Mouse (Mus musculus): ENCODE measurements at regions not wholly inside any gene's neighbourhood (a gene's known extent, or its start where the extent isn't known, plus 50 kb on each side); places are given as distances from the start of the nearest gene placed in this dataset.
"Not testable (repeated sequence)": the region's sequence is repeated elsewhere in the genome, so short reads cannot be mapped to it uniquely, and the experiment has no call there.

DNA sequence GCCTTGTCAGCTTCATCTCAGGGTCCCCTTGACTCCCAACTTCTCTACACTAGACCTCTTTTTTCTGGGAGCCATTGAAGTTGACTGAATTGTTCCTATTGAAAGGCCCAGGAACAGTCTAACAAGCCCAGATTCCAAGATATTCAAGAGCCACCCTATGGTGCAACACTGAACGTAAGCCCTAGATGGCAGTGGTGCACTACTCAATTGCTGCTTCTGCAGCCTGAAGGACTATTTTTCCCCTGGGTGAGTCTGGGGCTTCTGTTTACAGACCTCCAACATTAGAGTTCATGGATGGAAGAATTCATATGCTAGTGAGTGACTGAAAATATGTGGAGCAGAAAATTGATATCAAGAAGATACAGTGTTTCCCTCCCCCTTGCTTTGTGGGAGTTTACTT lies 306.4 kb upstream of the 5730507C01Rik start:
- H3K4me3 ChIP-seq (ENCODE audit: low read depth, low read length), result not testable (repeated sequence)

GRCm38 (mm10) chr12:18216432-18216926 lies 297.8 kb upstream of the 5730507C01Rik start:
- not testable (repeated sequence) for H3K27ac ChIP-seq (replicated peaks; ENCODE audit: low read depth, low read length); H3K4me3 ChIP-seq (ENCODE audit: low read depth, low read length); H3K9ac ChIP-seq (ENCODE audit: low read depth, low read length); H3K4me2 ChIP-seq (ENCODE audit: low read depth, low read length); H3K36me3 ChIP-seq (ENCODE audit: control insufficient read depth, insufficient read depth, low read length); DNase-seq (ENCODE audit: low spot score); ATAC-seq (ENCODE audit: low read depth); H3K4me1 ChIP-seq (ENCODE audit: control insufficient read depth, insufficient read depth, low read length); H3K27me3 ChIP-seq (replicated peaks; ENCODE audit: control insufficient read depth, insufficient read depth, low read length)
- peaks cover 22% of the 10 kb centered on the region for H3K9me3 ChIP-seq (ENCODE audit: control insufficient read depth, low read length)
- 90% methylated on average over 16 of the region's 16 CpGs for WGBS

More for the DNA sequence above, 306.4 kb upstream of the 5730507C01Rik start:
- not testable (repeated sequence) for H3K36me3 ChIP-seq (ENCODE audit: control insufficient read depth, insufficient read depth, low read length); H3K27ac ChIP-seq (replicated peaks; ENCODE audit: low read depth, low read length); ATAC-seq (ENCODE audit: low read depth); DNase-seq (ENCODE audit: low spot score); H3K9me3 ChIP-seq (ENCODE audit: control insufficient read depth, low read length); H3K9ac ChIP-seq (ENCODE audit: low read depth, low read length); H3K4me1 ChIP-seq (ENCODE audit: control insufficient read depth, insufficient read depth, low read length); H3K4me2 ChIP-seq (ENCODE audit: low read depth, low read length); H3K27me3 ChIP-seq (replicated peaks; ENCODE audit: control insufficient read depth, insufficient read depth, low read length)
- WGBS, result 100% methylated on average over 1 of the region's 1 CpGs

DNA sequence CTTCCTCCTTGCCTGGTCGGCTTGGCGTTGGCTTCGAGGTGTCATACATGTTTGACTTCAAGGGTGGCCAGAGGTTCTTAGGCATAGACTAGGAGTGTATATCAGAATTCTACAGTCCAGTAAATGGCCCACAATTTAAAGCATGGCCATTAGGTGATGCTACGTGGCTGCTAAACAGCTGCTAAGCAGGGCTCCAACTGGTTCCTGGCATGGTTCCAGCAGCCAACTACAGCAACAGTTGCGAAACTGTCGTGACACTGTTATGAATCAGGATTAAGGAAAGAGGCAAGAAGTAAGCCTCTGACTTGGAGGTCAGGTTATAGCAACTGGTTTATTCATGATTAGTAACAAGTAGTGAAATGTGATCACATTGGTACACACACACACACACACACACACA lies 289.8 kb upstream of the 5730507C01Rik start:
- Histone ChIP-seq H3K36me3 (ENCODE audit: control insufficient read depth, insufficient read depth, low read length) (no peaks in the 10 kb centered on the region), H3K4me2 (ENCODE audit: low read depth, low read length) (no peak overlapping the region), H3K9ac (ENCODE audit: low read depth, low read length) (no peak overlapping the region), H3K4me1 (ENCODE audit: control insufficient read depth, insufficient read depth, low read length) (no peaks in the 10 kb centered on the region), H3K9me3 (ENCODE audit: control insufficient read depth, low read length) (peaks cover 41% of the 10 kb centered on the region), H3K27ac (replicated peaks; ENCODE audit: low read depth, low read length) (no peak overlapping the region), H3K4me3 (ENCODE audit: low read depth, low read length) (no peak overlapping the region), H3K27me3 (replicated peaks; ENCODE audit: control insufficient read depth, insufficient read depth, low read length) (no peaks in the 10 kb centered on the region)
- 79% methylated on average over 6 of the region's 6 CpGs for WGBS
- no peak for DNase-seq (ENCODE audit: low spot score)
- ATAC-seq (ENCODE audit: low read depth), result no peak

DNA sequence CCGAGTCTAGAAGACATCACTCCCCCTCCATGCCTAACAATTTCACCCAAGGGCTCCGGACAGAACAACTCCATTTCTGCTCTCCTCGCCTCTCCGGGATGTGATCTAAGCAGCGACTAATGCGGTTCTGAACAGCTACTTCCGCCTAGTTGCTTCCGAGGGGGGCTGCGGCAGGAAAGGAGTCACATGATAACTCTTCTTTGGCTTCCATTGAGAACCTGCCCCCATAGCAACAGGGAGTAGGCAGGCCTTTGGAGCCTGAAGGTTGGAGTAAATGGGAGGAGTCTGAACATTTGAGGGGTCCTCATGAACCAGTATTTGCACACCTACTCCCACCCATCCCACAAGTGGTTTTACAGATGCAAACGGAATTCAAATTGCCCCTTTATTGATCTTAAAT lies 287.6 kb upstream of the 5730507C01Rik start:
- Histone ChIP-seq H3K27ac (replicated peaks; ENCODE audit: low read depth, low read length) (no peak overlapping the region), H3K4me2 (ENCODE audit: low read depth, low read length) (no peak overlapping the region), H3K4me3 (ENCODE audit: low read depth, low read length) (no peak overlapping the region), H3K36me3 (ENCODE audit: control insufficient read depth, insufficient read depth, low read length) (no peaks in the 10 kb centered on the region), H3K9ac (ENCODE audit: low read depth, low read length) (no peak overlapping the region), H3K27me3 (replicated peaks; ENCODE audit: control insufficient read depth, insufficient read depth, low read length) (no peaks in the 10 kb centered on the region), H3K4me1 (ENCODE audit: control insufficient read depth, insufficient read depth, low read length) (no peaks in the 10 kb centered on the region), H3K9me3 (ENCODE audit: control insufficient read depth, low read length) (peaks cover 59% of the 10 kb centered on the region)
- ATAC-seq (ENCODE audit: low read depth) (no peak), DNase-seq (ENCODE audit: low spot score) (no peak)
- 82% methylated on average over 10 of the region's 10 CpGs for WGBS

- H3K27ac ChIP-seq (replicated peaks; ENCODE audit: low read depth, low read length); H3K4me2 ChIP-seq (ENCODE audit: low read depth, low read length); DNase-seq (ENCODE audit: low spot score); H3K27me3 ChIP-seq (replicated peaks; ENCODE audit: control insufficient read depth, insufficient read depth, low read length); H3K4me1 ChIP-seq (ENCODE audit: control insufficient read depth, insufficient read depth, low read length); H3K4me3 ChIP-seq (ENCODE audit: low read depth, low read length); ATAC-seq (ENCODE audit: low read depth); H3K36me3 ChIP-seq (ENCODE audit: control insufficient read depth, insufficient read depth, low read length); H3K9ac ChIP-seq (ENCODE audit: low read depth, low read length): not testable (repeated sequence)
- WGBS, result 88% methylated on average over 5 of the region's 5 CpGs
- peaks cover 40% of the 10 kb centered on the region for H3K9me3 ChIP-seq (ENCODE audit: control insufficient read depth, low read length)
Measured at GRCm38 (mm10) chr12:18231896-18232295, 282.4 kb upstream of the 5730507C01Rik start.

GRCm38 (mm10) chr12:18236330-18236729 lies 278.0 kb upstream of the 5730507C01Rik start:
- H3K4me3 ChIP-seq (ENCODE audit: low read depth, low read length); H3K27ac ChIP-seq (replicated peaks; ENCODE audit: low read depth, low read length); H3K4me2 ChIP-seq (ENCODE audit: low read depth, low read length); H3K36me3 ChIP-seq (ENCODE audit: control insufficient read depth, insufficient read depth, low read length); H3K9ac ChIP-seq (ENCODE audit: low read depth, low read length); DNase-seq (ENCODE audit: low spot score); H3K4me1 ChIP-seq (ENCODE audit: control insufficient read depth, insufficient read depth, low read length); H3K27me3 ChIP-seq (replicated peaks; ENCODE audit: control insufficient read depth, insufficient read depth, low read length); ATAC-seq (ENCODE audit: low read depth): not testable (repeated sequence)
- peaks cover 42% of the 10 kb centered on the region for H3K9me3 ChIP-seq (ENCODE audit: control insufficient read depth, low read length)

GRCm38 (mm10) chr12:18237549-18237948 lies 276.8 kb upstream of the 5730507C01Rik start:
- no peaks in the 10 kb centered on the region for H3K4me1 ChIP-seq (ENCODE audit: control insufficient read depth, insufficient read depth, low read length)
- 81% methylated on average over 9 of the region's 9 CpGs for WGBS
- H3K27me3 ChIP-seq (replicated peaks; ENCODE audit: control insufficient read depth, insufficient read depth, low read length), result no peaks in the 10 kb centered on the region
- H3K9ac ChIP-seq (ENCODE audit: low read depth, low read length), result no peak overlapping the region
- no peak overlapping the region for H3K4me3 ChIP-seq (ENCODE audit: low read depth, low read length)
- no peak overlapping the region for H3K27ac ChIP-seq (replicated peaks; ENCODE audit: low read depth, low read length)
- no peak overlapping the region for H3K4me2 ChIP-seq (ENCODE audit: low read depth, low read length)
- H3K36me3 ChIP-seq (ENCODE audit: control insufficient read depth, insufficient read depth, low read length), result no peaks in the 10 kb centered on the region
- H3K9me3 ChIP-seq (ENCODE audit: control insufficient read depth, low read length), result peaks cover 45% of the 10 kb centered on the region
- DNase-seq (ENCODE audit: low spot score) (no peak), ATAC-seq (ENCODE audit: low read depth) (no peak)

All from embryonic facial prominence, embryonic 14.5 days (tissue).